Mouse (Mus musculus) brown adipose tissue, adult 24 weeks (tissue): ENCODE data around the gene Olfr824. TPM values are rescaled to one million over a fixed set of nuclear protein-coding genes. Genes with fewer than 3 reads are reported as not detected.
"Not testable (repeated sequence)": the region's sequence is repeated elsewhere in the genome, so short reads cannot be mapped to it uniquely, and the experiment has no call there.

Experiments
- H3K27ac ChIP-seq: fragments of 200-500 bp; replicated peaks from 2 replicates; pipeline ENCODE4 v1.5.1; 2012; ENCODE audit warnings: low read depth, mild to moderate bottlenecking, low read length
- H3K4me1 ChIP-seq: fragments of 200-500 bp; 2 replicates; pipeline ENCODE4 v1.6.1; 2012; ENCODE audit warnings: low read length, mixed read lengths; ENCODE audit not compliant: control insufficient read depth, insufficient read depth, insufficient read length
- H3K4me3 ChIP-seq: fragments of 200-500 bp; 2 replicates; pipeline ENCODE4 v1.5.1; 2012; ENCODE audit warnings: low read depth, mild to moderate bottlenecking, low read length, moderate library complexity; ENCODE audit not compliant: insufficient read depth
- polyA plus RNA-seq: library from polyadenylated mRNA; stranded (reverse); fragments of >200 nt; gene quantifications from 2 replicates; pipeline ENCODE4 v1.2.4, GENCODE M21; 2012; ENCODE audit not compliant: missing spikeins, insufficient read depth, insufficient read length

The Olfr824 gene
- polyA plus RNA-seq = not detected in 2 replicates

DNA sequence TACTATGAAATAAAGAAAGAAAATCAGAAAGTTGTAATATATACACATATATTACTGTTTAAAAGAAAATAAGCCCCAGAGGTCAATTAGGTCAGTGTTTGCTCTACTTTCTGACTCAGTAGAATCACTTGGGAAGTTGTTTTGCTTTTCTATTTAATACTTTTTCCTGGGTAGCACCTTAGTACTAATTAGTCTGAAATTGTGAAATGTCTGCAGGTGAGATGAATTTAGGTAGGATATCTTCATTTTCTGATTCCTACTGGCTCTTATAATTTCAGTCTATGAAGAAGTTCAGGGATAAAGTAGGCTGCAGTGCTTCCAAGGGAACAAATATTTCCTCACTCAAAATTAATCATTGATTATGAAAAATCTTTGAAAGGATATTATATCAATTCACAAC lies at the start of gene Olfr824:
Olfr824 (minus strand) TSS at position 101 of the 400 bp plus-strand sequence.
- not testable (repeated sequence) for H3K27ac ChIP-seq, H3K4me3 ChIP-seq

DNA sequence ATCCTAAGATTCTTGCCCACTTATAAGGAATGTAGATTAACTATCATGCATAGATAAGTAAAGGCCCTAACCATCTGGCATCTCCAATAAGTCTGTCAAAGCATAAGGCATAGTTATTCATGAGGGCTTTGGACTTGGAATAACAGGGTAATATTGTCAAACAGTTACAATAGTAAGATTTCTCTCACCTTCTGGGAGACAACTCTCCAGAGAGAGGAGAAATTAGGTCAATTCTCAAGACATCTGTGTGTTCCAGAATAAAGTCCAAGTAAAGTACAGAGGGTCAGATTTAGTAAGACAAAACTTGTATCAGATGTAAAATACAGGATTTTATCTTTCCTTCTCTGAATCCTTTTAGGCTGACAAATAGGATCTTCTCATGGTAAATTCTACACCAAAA lies 36.9 kb upstream of the Olfr824 start, which contains the start of gene Olfr825:
Olfr825 (minus strand) TSS at position 101 of the 400 bp plus-strand sequence.
- Histone ChIP-seq H3K4me3 (no peak within 1 kb of the TSS), H3K4me1 (no peaks in the 10 kb centered on the region), H3K27ac (no peak within 1 kb of the TSS)

More for the DNA sequence above, at the start of gene Olfr824:
- not testable (repeated sequence) for H3K4me1 ChIP-seq

DNA sequence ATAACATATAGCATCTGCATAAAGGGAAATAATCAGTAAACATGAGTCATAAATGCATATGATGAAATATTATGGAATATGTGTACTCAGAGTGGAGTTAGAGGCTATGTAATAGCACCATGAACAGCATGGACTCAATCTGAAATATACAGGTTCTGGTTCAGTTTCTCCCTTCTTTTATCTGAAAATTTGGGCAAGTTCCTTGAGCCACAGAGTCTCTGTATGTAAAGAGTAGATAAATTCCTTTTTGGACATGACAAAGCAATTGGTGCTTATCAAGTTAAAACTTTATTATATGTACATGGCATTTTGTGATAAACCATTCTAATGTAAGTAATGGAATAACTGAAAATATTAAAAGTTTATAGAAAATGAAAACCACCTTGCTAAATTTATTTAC lies 35.4 kb upstream of the Olfr824 start:
- H3K27ac ChIP-seq = no peak overlapping the region
- H3K4me1 ChIP-seq = no peaks in the 10 kb centered on the region
- no peak overlapping the region for H3K4me3 ChIP-seq

DNA sequence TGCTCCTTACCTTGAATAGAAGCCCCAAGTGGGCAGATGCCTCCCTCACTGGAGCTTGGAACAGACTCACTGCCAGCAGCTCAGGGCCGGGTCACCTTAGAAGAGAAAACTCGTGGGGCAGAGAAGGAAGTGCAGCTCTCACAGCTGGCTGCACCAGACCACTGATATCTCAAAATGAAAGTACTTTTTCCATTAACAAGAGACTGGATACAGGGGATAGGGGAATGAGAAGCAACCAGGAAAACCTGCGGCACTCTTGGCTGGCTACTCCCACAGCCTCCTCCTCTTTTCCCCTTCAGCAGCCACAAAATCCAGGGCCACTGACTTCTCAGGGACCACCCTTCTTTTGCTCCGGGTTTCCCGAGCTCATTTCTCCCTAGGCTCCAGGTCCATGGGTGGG lies 14.3 kb upstream of the Olfr824 start:
- Histone ChIP-seq H3K27ac (no peak overlapping the region), H3K4me1 (no peaks in the 10 kb centered on the region), H3K4me3 (no peak overlapping the region)

DNA sequence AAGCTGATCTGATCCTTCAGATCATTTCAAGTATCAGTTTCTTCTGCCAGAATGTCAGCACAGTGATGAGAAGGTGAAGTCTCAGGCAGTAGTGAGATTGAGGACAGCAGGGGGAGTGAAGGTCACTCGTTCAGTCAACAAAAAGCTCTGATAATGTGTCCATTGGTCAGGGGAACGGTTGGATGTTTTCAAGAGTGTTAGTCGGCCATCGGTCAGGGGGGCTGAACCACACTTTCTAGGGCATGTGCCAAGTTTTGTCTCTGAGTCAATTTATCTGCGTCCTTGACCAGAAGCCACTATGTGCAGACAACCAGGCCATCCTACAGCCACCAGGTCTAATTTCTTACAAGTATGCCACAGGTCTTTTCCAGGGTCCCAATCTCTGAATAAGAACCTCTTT lies 12.7 kb upstream of the Olfr824 start:
- not testable (repeated sequence) for H3K4me1 ChIP-seq, H3K4me3 ChIP-seq, H3K27ac ChIP-seq

DNA sequence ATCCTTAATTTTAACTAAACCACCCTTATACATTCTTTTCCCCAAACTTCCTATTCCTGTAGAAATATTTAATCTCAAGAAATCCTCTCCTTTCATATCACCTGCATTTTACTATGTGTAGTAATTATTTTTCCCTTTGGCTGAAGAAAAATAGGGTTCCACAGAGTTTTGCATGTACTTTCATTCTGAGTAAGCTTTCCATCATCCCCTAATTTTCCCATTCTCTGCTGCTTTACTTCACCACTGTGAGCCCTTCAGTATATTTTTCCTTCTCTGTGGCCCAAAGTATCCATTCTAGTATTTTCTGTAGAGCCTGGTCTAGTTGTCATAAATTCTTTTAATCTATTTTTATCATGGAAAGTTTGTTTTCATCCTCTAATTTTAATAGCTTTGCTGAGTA lies 5.0 kb upstream of the Olfr824 start:
- Histone ChIP-seq H3K27ac (no peak overlapping the region), H3K4me1 (no peaks in the 10 kb centered on the region), H3K4me3 (no peak overlapping the region)

DNA sequence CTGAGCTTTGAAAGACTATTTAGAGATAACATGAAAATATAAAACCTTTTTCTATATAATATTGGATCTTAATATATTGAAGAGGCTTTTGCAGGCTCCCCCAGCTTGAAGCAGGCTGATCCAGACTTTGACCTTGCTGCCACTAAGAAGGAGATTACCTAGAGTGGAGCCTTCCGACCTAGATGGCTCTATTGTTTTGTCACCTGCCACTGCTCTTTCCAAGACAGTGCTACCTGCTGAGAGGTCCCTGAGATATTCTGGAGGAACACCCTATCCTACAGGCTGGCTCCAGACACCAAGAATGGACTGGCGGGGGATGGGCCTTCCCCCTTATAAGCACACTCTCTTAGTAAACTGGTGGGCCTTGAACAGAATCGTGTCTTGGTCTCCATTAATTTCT lies 13.8 kb downstream of the Olfr824 start:
- H3K27ac ChIP-seq, H3K4me1 ChIP-seq, H3K4me3 ChIP-seq: not testable (repeated sequence)

DNA sequence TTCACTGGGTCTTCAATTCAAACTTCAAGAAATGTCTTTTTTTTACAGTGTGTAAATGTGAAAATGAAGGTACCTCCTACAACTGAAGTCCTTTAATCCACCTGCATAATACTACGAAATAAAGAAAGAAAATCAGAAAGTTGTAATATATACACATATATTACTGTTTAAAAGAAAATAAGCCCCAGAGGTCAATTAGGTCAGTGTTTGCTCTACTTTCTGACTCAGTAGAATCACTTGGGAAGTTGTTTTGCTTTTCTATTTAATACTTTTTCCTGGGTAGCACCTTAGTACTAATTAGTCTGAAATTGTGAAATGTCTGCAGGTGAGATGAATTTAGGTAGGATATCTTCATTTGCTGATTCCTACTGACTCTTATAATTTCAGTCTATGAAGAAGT lies 14.5 kb downstream of the Olfr824 start, which contains the start of gene Olfr823:
Olfr823 (minus strand) TSS at position 101 of the 400 bp plus-strand sequence.
- H3K4me1 ChIP-seq, H3K27ac ChIP-seq, H3K4me3 ChIP-seq: not testable (repeated sequence)

DNA sequence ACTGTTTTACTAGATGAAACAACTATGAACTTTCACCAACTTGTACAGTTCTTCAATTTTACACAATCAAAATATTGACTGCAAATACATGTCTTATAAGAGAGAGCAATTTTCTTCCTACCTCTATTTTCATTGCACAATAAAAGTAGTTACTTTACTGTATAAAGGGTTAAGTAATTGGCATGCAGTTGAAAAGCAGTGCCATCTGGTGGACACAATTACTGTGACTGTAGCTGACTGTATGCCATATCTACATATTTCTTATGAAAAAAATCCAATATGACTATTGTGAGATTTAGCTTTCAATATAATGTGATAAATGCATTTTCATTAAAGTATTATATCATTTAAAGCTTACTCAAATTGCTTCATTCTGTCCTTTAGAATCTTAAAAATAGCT lies 33.7 kb downstream of the Olfr824 start:
- Histone ChIP-seq H3K4me3 (no peak overlapping the region), H3K4me1 (no peaks in the 10 kb centered on the region), H3K27ac (no peak overlapping the region)

DNA sequence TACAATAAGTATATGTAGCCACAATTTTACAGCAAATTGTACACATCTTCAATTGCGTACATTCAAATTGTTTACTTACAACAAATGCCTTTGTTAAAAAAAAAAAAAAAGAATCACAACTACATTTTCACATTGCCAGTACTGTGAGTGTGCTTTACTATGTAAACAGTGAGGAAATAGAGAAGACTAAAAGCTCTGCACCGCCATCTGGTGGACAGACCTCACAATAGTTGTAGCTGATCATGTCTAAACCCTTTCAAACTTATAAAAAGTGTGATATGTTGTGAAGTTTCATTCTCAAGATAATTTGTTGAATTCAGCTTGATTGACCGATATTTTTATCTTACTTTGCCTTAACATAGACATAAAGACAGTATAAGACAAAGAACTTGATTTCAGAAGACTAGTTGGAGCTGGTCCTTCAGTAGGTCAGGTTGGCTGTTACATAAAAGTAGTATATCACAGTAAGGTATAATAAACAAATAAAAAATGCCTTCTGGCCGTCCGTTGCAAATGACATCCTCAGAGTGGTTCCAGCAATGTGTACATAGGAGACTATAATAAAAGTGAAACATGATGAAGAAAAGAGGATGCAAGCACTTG lies 36.9 kb downstream of the Olfr824 start:
- Histone ChIP-seq H3K27ac (no peak overlapping the region), H3K4me3 (no peak overlapping the region), H3K4me1 (no peaks in the 10 kb centered on the region)

Other genes with a start within 250 kb of the Olfr824 start
- gene Olfr815, start 224.1 kb downstream of the Olfr824 start, polyA plus RNA-seq = not detected in 2 replicates
- not detected in 2 replicates for gene Olfr816, start 214.4 kb downstream of the Olfr824 start, polyA plus RNA-seq
- not detected in 2 replicates for gene Olfr818, start 180.9 kb downstream of the Olfr824 start, polyA plus RNA-seq
- not detected in 2 replicates for gene Olfr819, start 162.7 kb downstream of the Olfr824 start, polyA plus RNA-seq
- gene Olfr247, start 153.9 kb downstream of the Olfr824 start, polyA plus RNA-seq = not detected in 2 replicates
- not detected in 2 replicates for gene Gm10310, start 144.9 kb downstream of the Olfr824 start, polyA plus RNA-seq
- gene Olfr820, start 117.4 kb downstream of the Olfr824 start, polyA plus RNA-seq = not detected in 2 replicates
- not detected in 2 replicates for gene Olfr821, start 99.7 kb downstream of the Olfr824 start, polyA plus RNA-seq
- not detected in 2 replicates for gene Olfr822, start 58.8 kb downstream of the Olfr824 start, polyA plus RNA-seq
- not detected in 2 replicates for gene Olfr823, start 14.6 kb downstream of the Olfr824 start, polyA plus RNA-seq
- gene Olfr825, start 36.8 kb upstream of the Olfr824 start, polyA plus RNA-seq = not detected in 2 replicates
- not detected in 2 replicates for gene Olfr826, start 54.2 kb upstream of the Olfr824 start, polyA plus RNA-seq
- gene Olfr827, start 84.4 kb upstream of the Olfr824 start, polyA plus RNA-seq = not detected in 2 replicates
- not detected in 2 replicates for gene Neurod4, start 150.2 kb upstream of the Olfr824 start, polyA plus RNA-seq
- not detected in 2 replicates for gene Tespa1, start 192.9 kb upstream of the Olfr824 start, polyA plus RNA-seq